Mouse (Mus musculus) neural tube, embryonic 11.5 days (tissue): ENCODE data around the gene D5Ertd579e. TPM values are rescaled to one million over a fixed set of nuclear protein-coding genes. Genes with fewer than 3 reads are reported as not detected.

ENCODE experiments used
- ATAC-seq: fragments of 200-750 bp; cut with Nextera tagmentation; 2 replicates; pipeline ENCODE4 v1.8.0; 2017; ENCODE audit warnings: moderate number of reproducible peaks, mild to moderate bottlenecking, moderate TSS enrichment, moderate library complexity; ENCODE audit not compliant: insufficient read depth, low FRiP score, low TSS enrichment
- DNase-seq: peaks from one replicate; pipeline ENCODE4 v3.0.0-alpha.2; 2015; ENCODE audit warnings: low spot score
- H3K27ac ChIP-seq: fragments of 300-500 bp; sonication (generic); 2 replicates; pipeline ENCODE4 v1.5.1; 2014; ENCODE audit warnings: low read depth, mild to moderate bottlenecking, low read length
- H3K27me3 ChIP-seq: fragments of 300-500 bp; sonication (generic); 2 replicates; pipeline ENCODE4 v1.6.1; 2014; ENCODE audit warnings: mild to moderate bottlenecking, low read length, mixed read lengths; ENCODE audit not compliant: control insufficient read depth, insufficient read depth
- H3K36me3 ChIP-seq: fragments of 300-500 bp; sonication (generic); 2 replicates; pipeline ENCODE4 v1.6.1; 2014; ENCODE audit warnings: mild to moderate bottlenecking, low read length, moderate library complexity, mixed read lengths; ENCODE audit not compliant: control insufficient read depth, insufficient read depth
- H3K4me1 ChIP-seq: fragments of 300-500 bp; sonication (generic); 2 replicates; pipeline ENCODE4 v1.6.1; 2014; ENCODE audit warnings: low read length, mixed read lengths; ENCODE audit not compliant: control insufficient read depth, insufficient read depth
- H3K4me2 ChIP-seq: fragments of 300-500 bp; sonication (generic); 2 replicates; pipeline ENCODE4 v1.6.1; 2014; ENCODE audit warnings: low read depth, mild to moderate bottlenecking, moderate library complexity
- H3K4me3 ChIP-seq: fragments of 300-500 bp; sonication (generic); 2 replicates; pipeline ENCODE4 v1.5.1; 2014; ENCODE audit warnings: low read depth, low read length
- H3K9ac ChIP-seq: fragments of 300-500 bp; sonication (generic); 2 replicates; pipeline ENCODE4 v1.6.1; 2014; ENCODE audit warnings: mild to moderate bottlenecking, low read length
- H3K9me3 ChIP-seq: fragments of 300-500 bp; sonication (generic); 2 replicates; pipeline ENCODE4 v1.6.1; 2016; ENCODE audit warnings: low read length; ENCODE audit not compliant: control insufficient read depth
- WGBS: fragments of 180-500 bp; shearing (Covaris S2); extraction: QIAGEN DNeasy Blood & Tissue Kit; methylation state at CpG from one replicate; pipeline ENCODE4 v1.1.7; 2014; 5-methylcytosine and 5-hydroxymethylcytosine counted together
- polyA plus RNA-seq: library from polyadenylated mRNA; unstranded; fragments of >200 nt; fragmentation: Nextera tagmentation; extraction: Ambion mirVana; gene quantifications from 2 replicates; pipeline ENCODE4 v1.2.1, GENCODE M21; 2014

D5Ertd579e gene
- polyA plus RNA-seq, 1 experiment from 2014 or later: 36.4 TPM

DNA sequence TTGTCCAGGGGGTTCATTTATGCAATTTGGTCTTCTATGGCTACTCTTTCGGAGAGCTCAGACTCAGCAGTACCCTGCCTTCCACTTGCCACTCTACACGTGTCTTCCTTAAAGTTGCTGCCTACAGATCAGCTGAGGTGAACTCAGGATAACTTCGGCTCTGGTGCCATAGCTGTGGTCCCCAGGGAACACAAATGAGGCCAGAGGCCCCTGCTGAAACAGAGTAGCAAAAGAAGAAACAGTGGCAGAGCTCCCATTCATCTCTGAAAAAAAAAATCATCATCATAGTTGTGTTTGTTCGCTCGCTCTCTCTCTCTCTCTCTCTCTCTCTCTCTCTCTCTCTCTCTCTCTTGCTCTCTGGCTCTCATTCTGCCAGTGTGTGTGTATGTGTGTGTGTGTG is 2.9 kb upstream of the D5Ertd579e start:
- Histone ChIP-seq H3K4me3 (no peak overlapping the region), H3K9ac (no peak overlapping the region), H3K9me3 (no peaks in the 10 kb centered on the region), H3K27ac (no peak overlapping the region), H3K36me3 (no peaks in the 10 kb centered on the region), H3K27me3 (no peaks in the 10 kb centered on the region), H3K4me2 (no peak overlapping the region), H3K4me1 (peaks cover 5% of the 10 kb centered on the region; the same call in 1 of the 2 replicates)
- WGBS: 77% methylated on average over 5 of the region's 5 CpGs
- ATAC-seq (no peak), DNase-seq (no peak)

DNA sequence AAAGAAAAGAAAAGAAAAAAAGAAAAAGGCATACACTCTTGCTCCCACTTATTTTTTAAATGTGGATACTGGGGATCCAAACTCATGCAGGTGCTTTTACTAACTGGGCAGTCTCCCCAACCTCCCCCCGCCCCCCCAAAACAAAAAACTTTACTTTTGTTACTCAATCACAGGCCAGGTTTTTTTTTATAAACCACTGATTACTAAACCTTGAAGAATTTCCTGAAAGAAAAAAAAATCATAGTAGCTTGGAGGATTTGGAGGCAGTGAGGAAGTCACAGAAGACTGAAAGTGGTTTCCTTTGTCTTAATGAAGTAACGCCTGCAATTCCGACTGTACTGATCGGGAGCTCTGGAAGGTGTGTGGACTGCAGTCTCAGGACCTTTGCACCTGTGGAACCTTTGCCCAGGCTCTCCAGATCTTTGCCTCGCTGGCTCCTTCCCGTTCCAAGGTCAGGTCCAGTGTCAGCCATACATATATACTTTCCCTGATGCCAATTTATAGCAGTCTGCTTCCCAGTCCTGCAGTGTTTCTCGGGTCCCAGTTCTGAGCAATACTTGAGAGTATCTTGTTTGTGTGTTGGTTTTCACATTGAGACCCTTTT is 2.3 kb upstream of the D5Ertd579e start:
- H3K9ac ChIP-seq: no peak overlapping the region

DNA sequence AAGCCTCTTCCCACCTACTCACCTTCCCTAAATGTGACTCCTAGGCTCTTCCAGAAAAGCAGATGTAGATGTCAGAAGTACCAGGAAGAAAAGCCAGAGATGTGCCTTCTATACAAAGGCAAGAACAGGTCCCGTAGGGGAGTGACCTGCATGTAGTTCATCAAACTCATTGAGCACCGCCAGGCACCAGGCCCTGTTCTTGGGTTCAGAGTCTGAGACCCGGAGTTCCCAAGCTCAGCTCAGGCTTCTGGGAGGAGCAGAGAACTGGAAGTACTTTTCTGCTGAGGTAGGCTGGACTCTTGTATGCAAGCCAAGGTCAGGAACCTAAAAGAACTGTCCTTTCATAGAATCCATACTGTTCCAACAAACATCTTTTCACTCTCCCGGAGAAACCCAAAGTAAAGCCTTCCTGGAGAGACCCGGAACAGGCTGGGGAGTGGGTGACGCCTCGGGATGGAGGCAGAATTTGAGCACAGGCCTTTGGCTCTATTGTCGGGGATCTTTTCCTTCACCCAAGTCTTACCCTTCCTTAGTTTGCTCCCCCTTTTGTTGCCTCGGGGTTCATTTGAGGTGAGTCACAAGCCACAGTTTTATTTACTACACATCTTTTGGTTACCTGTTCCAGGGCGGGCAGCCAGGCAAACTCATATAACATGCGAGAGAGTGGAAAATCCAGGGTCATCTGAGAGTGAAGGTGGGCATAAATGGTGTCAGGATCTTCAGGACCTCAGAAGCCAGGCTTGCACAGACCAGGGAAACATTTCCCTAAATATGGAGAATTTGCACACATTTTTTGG is 878 bp upstream of the D5Ertd579e start:
- ATAC-seq (no peak), DNase-seq (no peak)
- H3K36me3 ChIP-seq: no peaks in the 10 kb centered on the region
- H3K4me2 ChIP-seq: no peak overlapping the region; the same call in 1 of the 2 replicates
- peaks cover 5% of the 10 kb centered on the region; the same call in 1 of the 2 replicates for H3K4me1 ChIP-seq
- no peaks in the 10 kb centered on the region for H3K27me3 ChIP-seq
- no peaks in the 10 kb centered on the region for H3K9me3 ChIP-seq
- 84% methylated on average over 11 of the region's 11 CpGs for whole genome bisulfite sequencing
- no peak overlapping the region for H3K4me3 ChIP-seq
- no peak overlapping the region for H3K9ac ChIP-seq
- no peak overlapping the region for H3K27ac ChIP-seq

More for the DNA sequence above, 2.3 kb upstream of the D5Ertd579e start:
- Histone ChIP-seq H3K9me3 (no peaks in the 10 kb centered on the region), H3K4me1 (peaks cover 5% of the 10 kb centered on the region; the same call in 1 of the 2 replicates), H3K36me3 (no peaks in the 10 kb centered on the region), H3K4me3 (no peak overlapping the region), H3K27ac (no peak overlapping the region), H3K4me2 (no peak overlapping the region), H3K27me3 (no peaks in the 10 kb centered on the region)
- no peak for ATAC-seq
- no peak for DNase-seq
- 76% methylated on average over 7 of the region's 7 CpGs for WGBS

DNA sequence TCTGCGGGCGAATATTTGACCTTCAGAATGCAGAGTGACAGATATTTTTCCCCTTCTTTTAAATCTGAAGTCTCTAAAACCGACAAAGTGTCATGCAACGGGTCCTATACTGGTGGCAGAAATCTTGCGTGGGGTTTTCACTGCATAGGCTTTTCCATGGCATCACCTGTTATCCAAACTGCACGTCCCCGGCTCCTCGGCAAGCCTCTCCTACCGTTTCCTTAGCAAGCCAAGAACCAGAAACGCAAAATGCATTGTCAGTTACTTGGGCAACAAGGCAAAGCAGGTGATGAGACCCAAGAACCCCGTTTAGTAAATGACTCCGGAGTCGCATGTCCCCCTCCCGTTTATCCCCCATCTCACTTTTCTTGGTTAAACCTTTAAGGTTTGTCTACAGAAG is 819 bp downstream of the D5Ertd579e start:
- H3K9me3 ChIP-seq: no peaks in the 10 kb centered on the region
- WGBS: 7% methylated on average over 14 of the region's 14 CpGs
- peak overlapping the region; percentile 92 for H3K27ac ChIP-seq
- no peaks in the 10 kb centered on the region for H3K36me3 ChIP-seq
- DNase-seq (no peak), ATAC-seq (no peak)
- H3K27me3 ChIP-seq: no peaks in the 10 kb centered on the region
- peak overlapping the region; percentile 88 for H3K9ac ChIP-seq
- H3K4me1 ChIP-seq: peaks cover 5% of the 10 kb centered on the region; the same call in 1 of the 2 replicates
- peak overlapping the region; percentile 82 for H3K4me3 ChIP-seq
- H3K4me2 ChIP-seq: peak overlapping the region; percentile 91

DNA sequence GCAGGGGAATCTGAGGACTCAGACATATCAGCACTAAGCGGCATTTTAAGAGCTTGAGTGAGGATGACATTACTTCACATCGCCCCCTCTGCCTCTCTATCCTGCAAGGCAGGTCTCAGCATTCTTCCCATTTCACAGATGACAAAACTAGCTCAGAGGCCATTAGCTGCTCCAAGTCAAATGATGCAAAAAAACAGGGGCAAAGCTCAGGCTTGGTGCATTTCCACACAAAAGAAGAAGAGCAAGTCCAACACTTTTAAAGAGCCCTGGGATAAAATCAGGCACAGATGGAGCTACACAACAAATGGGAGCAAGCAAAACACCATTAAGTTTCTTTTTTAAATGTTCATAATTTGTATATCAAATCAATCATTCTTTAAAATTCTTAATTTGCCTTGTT is 2.2 kb downstream of the D5Ertd579e start:
- DNase-seq: no peak
- H3K4me2 ChIP-seq: no peak overlapping the region

DNA sequence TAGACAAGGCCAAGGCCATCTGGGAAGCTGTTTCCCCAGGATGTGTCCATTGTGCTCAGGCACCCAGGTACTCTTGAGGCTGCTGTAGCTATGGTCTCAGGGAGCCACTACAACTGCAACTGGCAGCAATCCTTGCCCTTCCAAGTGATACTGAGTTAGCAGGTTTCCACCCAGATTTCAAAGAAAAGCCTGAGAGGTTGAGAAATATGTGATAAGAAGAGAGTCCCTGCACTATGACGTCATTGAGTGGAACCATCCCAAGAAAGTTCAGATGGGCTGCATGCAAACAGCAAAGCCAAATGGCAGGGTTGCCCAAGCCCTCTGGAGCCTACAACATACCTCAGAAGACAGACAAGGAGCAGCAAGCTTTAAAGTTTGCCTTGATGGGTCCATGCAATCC is 4.4 kb downstream of the D5Ertd579e start:
- no peak for ATAC-seq

More for the DNA sequence above, 2.2 kb downstream of the D5Ertd579e start:
- no peak for ATAC-seq
- H3K4me1 ChIP-seq: peaks cover 5% of the 10 kb centered on the region; the same call in 1 of the 2 replicates
- H3K4me3 ChIP-seq: no peak overlapping the region
- no peak overlapping the region for H3K9ac ChIP-seq
- no peak overlapping the region for H3K27ac ChIP-seq
- H3K27me3 ChIP-seq: no peaks in the 10 kb centered on the region
- H3K9me3 ChIP-seq: no peaks in the 10 kb centered on the region
- WGBS: 88% methylated on average over 2 of the region's 2 CpGs
- H3K36me3 ChIP-seq: no peaks in the 10 kb centered on the region

DNA sequence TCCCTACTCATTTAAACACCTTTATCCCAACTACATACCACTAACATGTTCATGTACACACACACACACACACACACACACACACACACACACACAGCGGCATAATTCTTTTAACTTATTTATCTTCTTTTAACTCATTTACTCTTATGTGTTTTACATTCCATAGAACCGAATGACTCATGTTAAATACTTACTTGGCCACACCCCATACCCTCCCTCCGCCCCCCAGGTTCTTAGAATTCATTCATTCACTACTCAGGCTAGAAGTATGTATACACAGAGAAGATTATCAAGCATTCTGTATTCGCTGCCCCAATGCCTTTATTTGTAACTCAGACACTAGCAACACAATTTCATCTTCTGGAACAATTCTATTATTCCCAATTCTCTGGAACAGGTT is 10.7 kb downstream of the D5Ertd579e start:
- 94% methylated on average over 4 of the region's 4 CpGs for WGBS
- H3K4me2 ChIP-seq: no peak overlapping the region
- no peak for DNase-seq
- ATAC-seq: no peak
- no peak overlapping the region for H3K9ac ChIP-seq
- H3K4me1 ChIP-seq: no peaks in the 10 kb centered on the region
- H3K4me3 ChIP-seq: no peak overlapping the region
- no peaks in the 10 kb centered on the region for H3K9me3 ChIP-seq
- H3K27me3 ChIP-seq: no peaks in the 10 kb centered on the region
- H3K27ac ChIP-seq: no peak overlapping the region
- H3K36me3 ChIP-seq: no peaks in the 10 kb centered on the region

More for the DNA sequence above, 4.4 kb downstream of the D5Ertd579e start:
- Histone ChIP-seq H3K9ac (no peak overlapping the region), H3K27me3 (no peaks in the 10 kb centered on the region), H3K4me2 (no peak overlapping the region), H3K4me3 (no peak overlapping the region), H3K4me1 (peaks cover 5% of the 10 kb centered on the region; the same call in 1 of the 2 replicates), H3K9me3 (no peaks in the 10 kb centered on the region), H3K27ac (no peak overlapping the region), H3K36me3 (no peaks in the 10 kb centered on the region)
- no peak for DNase-seq
- 88% methylated on average over 1 of the region's 1 CpGs for WGBS

DNA sequence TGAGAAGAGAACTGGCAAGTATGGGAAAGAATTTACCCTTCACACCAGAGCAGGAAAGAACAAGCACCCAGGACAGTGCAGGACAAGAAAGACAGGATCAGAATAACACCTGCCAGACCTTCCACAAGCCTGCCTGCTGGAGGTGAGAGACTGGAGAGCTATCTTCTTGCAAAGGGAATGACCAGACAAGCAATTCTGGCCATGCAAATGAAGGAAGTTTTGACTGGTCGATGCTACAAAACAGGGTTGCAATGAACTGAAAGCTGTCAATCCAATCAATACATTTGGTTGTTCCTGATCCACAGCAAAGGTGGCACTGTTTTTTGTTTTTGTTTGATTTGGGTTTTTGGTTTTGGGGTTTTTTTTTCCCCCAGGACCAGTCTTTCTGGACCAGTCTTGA is 12.2 kb downstream of the D5Ertd579e start:
- H3K4me1 ChIP-seq: no peaks in the 10 kb centered on the region
- H3K4me3 ChIP-seq: no peak overlapping the region
- 88% methylated on average over 1 of the region's 1 CpGs for WGBS
- H3K27ac ChIP-seq: no peak overlapping the region
- H3K9me3 ChIP-seq: no peaks in the 10 kb centered on the region
- H3K27me3 ChIP-seq: no peaks in the 10 kb centered on the region
- H3K4me2 ChIP-seq: no peak overlapping the region
- H3K36me3 ChIP-seq: no peaks in the 10 kb centered on the region
- no peak for ATAC-seq
- no peak for DNase-seq
- H3K9ac ChIP-seq: no peak overlapping the region

DNA sequence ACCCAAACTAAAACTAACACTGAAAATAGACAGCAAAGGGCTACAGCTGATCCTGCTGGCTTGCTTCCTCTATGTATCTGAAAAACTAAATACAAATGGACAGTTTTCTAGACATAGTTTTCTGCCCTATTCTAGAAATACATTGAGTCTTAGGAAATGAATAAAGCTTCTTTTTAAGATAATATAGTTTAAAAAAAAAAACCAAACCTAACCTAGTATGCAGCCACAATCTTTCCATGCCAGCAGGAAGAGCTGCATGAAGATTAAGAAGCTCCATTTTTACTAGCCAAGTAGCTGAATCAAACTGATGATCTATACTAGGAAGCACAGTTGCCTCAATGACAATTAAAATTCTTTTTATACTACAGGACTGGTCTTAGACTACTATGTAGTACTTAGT is 14.6 kb downstream of the D5Ertd579e start:
- H3K27ac ChIP-seq: no peak overlapping the region
- no peak for ATAC-seq
- H3K4me3 ChIP-seq: no peak overlapping the region
- H3K4me1 ChIP-seq: no peaks in the 10 kb centered on the region
- no peak overlapping the region for H3K4me2 ChIP-seq
- H3K36me3 ChIP-seq: no peaks in the 10 kb centered on the region
- no peaks in the 10 kb centered on the region for H3K9me3 ChIP-seq
- no peak for DNase-seq
- H3K27me3 ChIP-seq: no peaks in the 10 kb centered on the region
- H3K9ac ChIP-seq: no peak overlapping the region
